Mouse (Mus musculus): Measurements from ENCODE around the gene Ndrg4. TPM values are rescaled to one million over a fixed set of nuclear protein-coding genes. Genes with fewer than 3 reads are reported as not detected.

The Ndrg4 gene
- polyA plus RNA-seq, 1 experiment from 2014 or later = 33.2 TPM

DNA sequence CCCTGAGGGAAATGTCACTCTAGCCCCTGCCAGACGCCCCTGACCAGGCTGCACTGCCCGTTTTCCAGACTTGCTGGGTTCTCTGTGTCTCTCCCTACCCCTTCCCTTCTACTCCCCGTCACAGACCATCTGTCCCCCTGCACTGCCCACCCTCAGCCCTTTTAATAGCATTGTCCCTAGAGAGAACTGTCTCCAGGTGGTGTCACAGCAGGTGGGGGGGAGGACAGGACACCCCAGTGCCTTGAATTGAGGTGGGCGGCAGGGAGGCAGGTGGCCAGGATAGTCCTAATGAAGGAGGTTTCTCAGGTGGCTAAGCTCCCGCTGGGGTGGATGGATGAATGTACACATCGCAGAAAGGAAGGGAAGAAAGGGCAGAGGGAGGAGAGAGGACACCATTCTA, 17.9 kb downstream of the Ndrg4 start:
- 7% methylated on average over 6 of the region's 6 CpGs for WGBS
- Histone ChIP-seq H3K9me3 (ENCODE audit: control insufficient read depth, low read length) (no peaks in the 10 kb centered on the region), H3K9ac (ENCODE audit: low read length) (no peak overlapping the region), H3K4me3 (ENCODE audit: low read depth, low read length) (no peak overlapping the region), H3K27me3 (ENCODE audit: control insufficient read depth, insufficient read depth, low read length) (no peaks in the 10 kb centered on the region), H3K4me1 (replicated peaks; ENCODE audit: control insufficient read depth, insufficient read depth, low read length) (peaks cover 5% of the 10 kb centered on the region; the same call in 1 of the 2 replicates), H3K36me3 (ENCODE audit: control insufficient read depth, insufficient read depth, low read length) (no peaks in the 10 kb centered on the region), H3K27ac (ENCODE audit: low read depth, low read length) (no peak overlapping the region), H3K4me2 (ENCODE audit: low read depth, low read length, severe bottlenecking) (no peak overlapping the region)
- DNase-seq (ENCODE audit: low spot score) (peak; percentile 49), ATAC-seq (replicated peaks; ENCODE audit: low FRiP score) (peak; percentile 30; the same call in 1 of the 2 replicates)

DNA sequence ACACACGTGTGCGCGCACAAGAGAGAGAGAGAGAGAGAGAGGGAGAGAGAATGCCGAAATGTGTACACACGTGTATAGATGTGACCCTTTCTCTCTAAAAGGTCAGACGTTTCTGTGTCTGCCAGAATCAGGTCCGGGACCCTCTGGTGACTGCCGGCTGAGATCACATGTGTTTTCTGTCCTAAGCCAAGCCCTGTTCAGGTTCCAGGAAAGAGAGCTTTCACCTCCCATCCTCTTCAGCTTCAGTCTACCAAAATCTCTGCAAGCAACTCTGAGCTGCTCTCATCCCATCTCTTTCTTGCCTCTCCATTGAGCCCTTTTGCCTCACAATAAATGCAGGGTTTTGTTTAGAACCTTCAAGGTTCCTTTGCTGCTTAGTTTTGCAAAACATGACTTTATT, 19.9 kb downstream of the Ndrg4 start:
- DNase-seq (ENCODE audit: low spot score) (no peak), ATAC-seq (replicated peaks; ENCODE audit: low FRiP score) (no peak)
- Histone ChIP-seq H3K9me3 (ENCODE audit: control insufficient read depth, low read length) (no peaks in the 10 kb centered on the region), H3K36me3 (ENCODE audit: control insufficient read depth, insufficient read depth, low read length) (no peaks in the 10 kb centered on the region), H3K4me2 (ENCODE audit: low read depth, low read length, severe bottlenecking) (no peak overlapping the region), H3K27me3 (ENCODE audit: control insufficient read depth, insufficient read depth, low read length) (no peaks in the 10 kb centered on the region), H3K4me3 (ENCODE audit: low read depth, low read length) (no peak overlapping the region), H3K27ac (ENCODE audit: low read depth, low read length) (no peak overlapping the region), H3K4me1 (replicated peaks; ENCODE audit: control insufficient read depth, insufficient read depth, low read length) (peaks cover 7% of the 10 kb centered on the region; the same call in 1 of the 2 replicates), H3K9ac (ENCODE audit: low read length) (peak overlapping the region; percentile 35; the same call in 1 of the 2 replicates)
- 63% methylated on average over 8 of the region's 8 CpGs for WGBS

DNA sequence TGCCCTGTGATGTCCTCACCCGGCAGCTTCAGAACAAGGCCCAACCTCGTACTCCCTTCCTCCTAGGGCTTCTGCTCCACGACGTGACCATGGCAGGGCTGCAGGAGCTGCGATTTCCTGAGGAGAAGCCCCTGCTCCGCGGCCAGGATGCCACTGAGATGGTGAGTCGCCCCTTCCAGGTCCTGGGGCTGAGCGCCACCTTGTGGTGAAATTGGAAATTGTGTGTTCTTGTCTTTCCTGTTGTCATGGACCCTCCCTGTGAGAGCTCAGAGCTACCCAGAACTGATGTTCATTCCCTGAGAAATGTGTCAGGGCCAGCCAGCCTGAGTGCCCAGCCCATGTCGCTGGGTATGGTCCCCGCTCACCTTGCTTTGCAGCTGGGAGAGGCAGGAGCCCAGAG, 20.3 kb downstream of the Ndrg4 start:
- ATAC-seq (replicated peaks; ENCODE audit: low FRiP score) = peak; percentile 57
- Histone ChIP-seq H3K4me3 (ENCODE audit: low read depth, low read length) (no peak overlapping the region), H3K27ac (ENCODE audit: low read depth, low read length) (no peak overlapping the region), H3K9ac (ENCODE audit: low read length) (peak overlapping the region; percentile 35; the same call in 1 of the 2 replicates), H3K4me2 (ENCODE audit: low read depth, low read length, severe bottlenecking) (no peak overlapping the region), H3K27me3 (ENCODE audit: control insufficient read depth, insufficient read depth, low read length) (no peaks in the 10 kb centered on the region), H3K36me3 (ENCODE audit: control insufficient read depth, insufficient read depth, low read length) (no peaks in the 10 kb centered on the region), H3K9me3 (ENCODE audit: control insufficient read depth, low read length) (no peaks in the 10 kb centered on the region), H3K4me1 (replicated peaks; ENCODE audit: control insufficient read depth, insufficient read depth, low read length) (peaks cover 7% of the 10 kb centered on the region; the same call in 1 of the 2 replicates)
- 1% methylated on average over 11 of the region's 11 CpGs for WGBS
- DNase-seq (ENCODE audit: low spot score) = peak; percentile 94

DNA sequence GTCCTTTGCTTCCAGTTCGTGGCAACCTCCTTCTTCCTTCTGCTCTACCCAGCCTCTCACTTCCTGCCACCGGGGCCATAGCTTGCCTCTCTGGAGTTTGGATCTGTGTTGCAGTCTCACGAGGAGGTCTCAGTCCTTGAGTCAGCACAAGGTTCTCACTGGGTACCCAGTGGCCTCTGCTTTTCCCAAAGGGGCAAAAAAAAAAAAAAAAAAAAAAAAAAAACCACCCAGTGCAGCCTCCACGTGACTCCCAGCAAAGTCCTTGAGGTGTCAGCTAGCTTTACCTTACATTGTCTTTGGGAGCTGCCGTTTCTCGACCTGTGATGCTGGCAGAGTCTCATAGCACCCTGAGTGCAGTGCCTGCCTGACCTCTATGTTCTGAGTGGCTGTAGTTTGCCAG, 21.4 kb downstream of the Ndrg4 start:
- DNase-seq (ENCODE audit: low spot score) = no peak
- Histone ChIP-seq H3K9me3 (ENCODE audit: control insufficient read depth, low read length) (no peaks in the 10 kb centered on the region), H3K36me3 (ENCODE audit: control insufficient read depth, insufficient read depth, low read length) (no peaks in the 10 kb centered on the region), H3K4me1 (replicated peaks; ENCODE audit: control insufficient read depth, insufficient read depth, low read length) (peaks cover 8% of the 10 kb centered on the region; the same call in 1 of the 2 replicates), H3K4me3 (ENCODE audit: low read depth, low read length) (no peak overlapping the region), H3K9ac (ENCODE audit: low read length) (no peak overlapping the region), H3K27ac (ENCODE audit: low read depth, low read length) (no peak overlapping the region), H3K27me3 (ENCODE audit: control insufficient read depth, insufficient read depth, low read length) (no peaks in the 10 kb centered on the region), H3K4me2 (ENCODE audit: low read depth, low read length, severe bottlenecking) (no peak overlapping the region)
- WGBS = 40% methylated on average over 6 of the region's 6 CpGs
- ATAC-seq (replicated peaks; ENCODE audit: low FRiP score) = no peak

DNA sequence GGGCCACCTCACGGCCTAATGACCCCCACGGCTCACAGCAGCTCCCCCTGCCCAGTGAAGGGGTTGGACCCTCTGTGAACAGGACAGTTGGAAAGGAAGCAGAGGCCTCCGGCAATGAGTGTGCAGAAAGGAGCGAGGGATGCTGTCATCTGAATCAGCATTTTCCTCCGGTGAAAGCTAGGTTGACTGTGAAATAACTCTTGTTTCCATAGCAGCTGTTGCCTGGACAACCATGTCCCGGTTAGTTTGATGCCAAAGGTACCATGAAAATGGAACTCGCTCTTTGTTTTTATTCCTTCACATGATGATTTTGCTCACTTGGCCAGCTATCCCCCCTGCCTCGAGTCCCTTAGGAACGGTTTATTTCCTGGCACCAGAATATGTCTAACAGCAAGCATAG, 23.5 kb downstream of the Ndrg4 start:
- Histone ChIP-seq H3K4me3 (ENCODE audit: low read depth, low read length) (no peak overlapping the region), H3K27me3 (ENCODE audit: control insufficient read depth, insufficient read depth, low read length) (no peaks in the 10 kb centered on the region), H3K27ac (ENCODE audit: low read depth, low read length) (no peak overlapping the region), H3K9me3 (ENCODE audit: control insufficient read depth, low read length) (no peaks in the 10 kb centered on the region), H3K4me2 (ENCODE audit: low read depth, low read length, severe bottlenecking) (no peak overlapping the region), H3K4me1 (replicated peaks; ENCODE audit: control insufficient read depth, insufficient read depth, low read length) (peaks cover 9% of the 10 kb centered on the region; the same call in 1 of the 2 replicates), H3K9ac (ENCODE audit: low read length) (no peak overlapping the region; the same call in 1 of the 2 replicates), H3K36me3 (ENCODE audit: control insufficient read depth, insufficient read depth, low read length) (no peaks in the 10 kb centered on the region)
- ATAC-seq (replicated peaks; ENCODE audit: low FRiP score) (no peak), DNase-seq (ENCODE audit: low spot score) (peak; percentile 50)
- 61% methylated on average over 9 of the region's 9 CpGs for WGBS

DNA sequence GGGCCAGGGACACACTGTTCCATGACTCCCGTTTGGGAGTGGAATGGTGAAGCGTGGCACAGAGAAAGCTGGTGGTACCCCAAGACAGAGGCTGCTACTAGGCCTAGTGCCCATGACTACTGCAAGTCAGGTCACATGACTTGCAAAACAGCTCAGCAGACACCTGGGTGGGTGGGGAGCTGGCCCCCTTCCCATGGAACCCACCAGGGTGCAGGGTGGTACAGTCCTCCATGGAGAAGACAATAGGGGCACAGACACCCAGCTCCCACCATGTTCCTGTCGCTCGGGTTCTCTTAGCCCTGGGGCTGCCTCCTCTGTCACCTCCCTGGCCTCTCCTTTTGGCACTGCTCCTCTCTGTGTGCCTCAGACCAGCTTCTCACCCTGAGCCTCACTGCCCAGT, 25.0 kb downstream of the Ndrg4 start:
- no peak overlapping the region for H3K9ac ChIP-seq (ENCODE audit: low read length)
- H3K4me3 ChIP-seq (ENCODE audit: low read depth, low read length) = no peak overlapping the region
- H3K9me3 ChIP-seq (ENCODE audit: control insufficient read depth, low read length) = no peaks in the 10 kb centered on the region
- no peak for ATAC-seq (replicated peaks; ENCODE audit: low FRiP score)
- H3K27me3 ChIP-seq (ENCODE audit: control insufficient read depth, insufficient read depth, low read length) = no peaks in the 10 kb centered on the region
- H3K4me2 ChIP-seq (ENCODE audit: low read depth, low read length, severe bottlenecking) = no peak overlapping the region
- no peak overlapping the region for H3K27ac ChIP-seq (ENCODE audit: low read depth, low read length)
- H3K4me1 ChIP-seq (replicated peaks; ENCODE audit: control insufficient read depth, insufficient read depth, low read length) = peaks cover 9% of the 10 kb centered on the region; the same call in 1 of the 2 replicates
- H3K36me3 ChIP-seq (ENCODE audit: control insufficient read depth, insufficient read depth, low read length) = no peaks in the 10 kb centered on the region
- DNase-seq (ENCODE audit: low spot score) = peak; percentile 55
- 74% methylated on average over 4 of the region's 4 CpGs for WGBS

DNA sequence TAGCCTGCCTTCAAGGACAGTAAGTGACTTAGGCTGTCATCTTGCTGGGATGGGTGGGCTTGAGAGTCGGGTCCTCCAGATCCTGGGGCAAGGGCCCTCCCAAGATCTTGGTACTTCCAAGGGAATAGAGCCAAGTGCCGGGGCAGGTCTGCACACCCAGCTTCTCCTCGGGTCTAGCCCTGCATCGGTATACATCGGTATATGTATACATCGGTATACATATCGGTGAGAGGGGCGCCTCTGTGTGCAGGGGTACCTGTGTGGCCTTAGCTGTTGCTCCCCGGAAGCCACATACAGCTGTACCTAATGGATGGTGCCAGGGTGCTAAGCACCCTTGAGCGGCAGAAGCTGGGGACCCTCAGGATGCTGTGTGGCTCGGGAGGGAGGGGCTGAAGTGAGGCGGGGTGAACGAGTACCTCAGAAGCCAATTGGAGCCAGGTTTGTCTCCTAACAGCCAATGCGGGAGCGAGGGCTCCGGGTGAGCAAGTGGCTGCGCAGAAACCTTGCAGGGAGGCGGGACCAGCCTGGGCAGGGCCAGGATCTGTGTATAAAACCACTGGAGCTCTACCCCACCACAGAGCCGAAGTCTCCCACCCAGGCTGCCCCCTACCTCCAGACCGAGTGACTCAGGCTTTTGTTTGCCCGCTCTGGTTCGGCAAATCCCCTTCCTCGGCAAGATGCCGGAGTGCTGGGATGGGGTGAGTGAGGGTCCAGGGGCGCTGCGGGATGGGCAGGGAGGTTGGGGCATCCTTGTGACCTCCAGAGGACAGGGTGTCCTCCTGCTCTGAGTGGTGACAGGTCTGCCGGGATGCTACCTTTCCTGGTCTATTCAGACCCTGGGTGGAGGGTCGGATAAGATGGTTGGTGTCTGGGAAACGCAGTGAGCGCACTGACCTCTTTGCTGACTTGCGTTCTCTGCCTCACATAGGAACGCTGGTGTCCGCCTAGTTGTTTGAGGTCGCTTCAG, 26.0 kb downstream of the Ndrg4 start:
- 2% methylated on average over 34 of the region's 34 CpGs for WGBS
- Histone ChIP-seq H3K4me2 (ENCODE audit: low read depth, low read length, severe bottlenecking) (peak overlapping the region; percentile 94), H3K4me1 (replicated peaks; ENCODE audit: control insufficient read depth, insufficient read depth, low read length) (peaks cover 9% of the 10 kb centered on the region; the same call in 1 of the 2 replicates)

DNA sequence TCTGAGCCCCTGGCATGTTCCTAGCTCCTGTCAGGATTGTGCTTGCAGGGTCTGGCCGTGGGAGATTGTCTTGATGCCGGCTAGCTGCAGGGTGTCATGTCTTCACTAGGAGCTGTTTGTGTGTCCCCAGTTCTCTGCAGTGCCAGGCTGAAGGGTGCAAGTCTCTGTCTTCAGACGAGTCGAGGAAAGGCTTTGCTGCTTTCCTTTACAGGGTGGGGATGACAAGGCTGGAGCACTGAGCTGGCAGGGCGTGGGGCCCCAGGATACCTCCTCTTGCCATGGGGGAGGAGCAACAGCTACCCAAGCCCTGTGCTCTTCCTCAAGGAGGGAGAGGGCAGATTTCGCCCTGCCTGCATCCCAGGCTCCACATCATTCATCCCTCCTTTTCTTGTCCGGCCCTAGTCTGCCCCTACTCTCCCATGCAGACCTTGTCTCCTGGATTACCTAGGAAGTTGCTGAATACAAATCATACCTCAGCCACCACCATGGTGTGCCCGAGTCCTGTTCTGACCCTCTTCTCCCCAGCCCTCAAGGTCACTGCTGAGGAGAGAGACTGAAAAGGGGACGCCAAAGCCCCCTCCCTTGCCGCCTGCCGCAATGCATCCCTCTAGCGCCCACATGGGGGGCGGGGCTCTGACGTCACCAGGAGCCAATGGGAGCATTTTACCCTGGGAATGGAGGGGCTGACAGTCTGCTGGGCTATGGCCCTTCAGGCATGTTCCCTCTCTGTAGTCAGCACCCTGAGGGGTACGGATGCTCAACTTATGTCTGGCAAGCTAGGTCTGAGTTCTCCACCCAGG, 26.9 kb downstream of the Ndrg4 start:
- H3K9me3 ChIP-seq (ENCODE audit: control insufficient read depth, low read length) = no peaks in the 10 kb centered on the region
- DNase-seq (ENCODE audit: low spot score) (peak; percentile 88), ATAC-seq (replicated peaks; ENCODE audit: low FRiP score) (peak; percentile 53)
- H3K27me3 ChIP-seq (ENCODE audit: control insufficient read depth, insufficient read depth, low read length) = no peaks in the 10 kb centered on the region
- no peak overlapping the region; the same call in 1 of the 2 replicates for H3K27ac ChIP-seq (ENCODE audit: low read depth, low read length)
- H3K4me3 ChIP-seq (ENCODE audit: low read depth, low read length) = peak overlapping the region; percentile 56
- H3K4me2 ChIP-seq (ENCODE audit: low read depth, low read length, severe bottlenecking) = peak overlapping the region; percentile 94
- no peaks in the 10 kb centered on the region for H3K36me3 ChIP-seq (ENCODE audit: control insufficient read depth, insufficient read depth, low read length)
- WGBS = 3% methylated on average over 15 of the region's 15 CpGs
- H3K4me1 ChIP-seq (replicated peaks; ENCODE audit: control insufficient read depth, insufficient read depth, low read length) = peaks cover 9% of the 10 kb centered on the region; the same call in 1 of the 2 replicates
- H3K9ac ChIP-seq (ENCODE audit: low read length) = peak overlapping the region; percentile 63

More for the DNA sequence above, 26.0 kb downstream of the Ndrg4 start:
- Histone ChIP-seq H3K27me3 (ENCODE audit: control insufficient read depth, insufficient read depth, low read length) (no peaks in the 10 kb centered on the region), H3K27ac (ENCODE audit: low read depth, low read length) (no peak overlapping the region), H3K9me3 (ENCODE audit: control insufficient read depth, low read length) (no peaks in the 10 kb centered on the region), H3K4me3 (ENCODE audit: low read depth, low read length) (peak overlapping the region; percentile 56), H3K36me3 (ENCODE audit: control insufficient read depth, insufficient read depth, low read length) (no peaks in the 10 kb centered on the region), H3K9ac (ENCODE audit: low read length) (peak overlapping the region; percentile 63)
- ATAC-seq (replicated peaks; ENCODE audit: low FRiP score) (peak; percentile 94), DNase-seq (ENCODE audit: low spot score) (peak; percentile 93)
